Mouse (Mus musculus) left cerebral cortex, postnatal 14 days (tissue): ENCODE results near the gene Vmn1r77. TPM values are rescaled to one million over a fixed set of nuclear protein-coding genes. Genes with fewer than 3 reads are reported as not detected.
"Not testable (repeated sequence)": the region's sequence is repeated elsewhere in the genome, so short reads cannot be mapped to it uniquely, and the experiment has no call there.

Experiments
- DNase-seq, 2 experiments: peaks; one replicate each; pipeline ENCODE4 v3.0.0; 2021 to 2022; ENCODE audit warnings: low spot score in 2 of 2, mixed read lengths in 1 of 2
- intact Hi-C: fragments of 180-260 bp; cut with DNase I; formaldehyde crosslinking; loops from one replicate; pipeline ENCODE4 v1.15.1; 2025
- long read RNA-seq, 2 experiments: library from polyadenylated mRNA; stranded (forward); transcript quantifications; one replicate each; pipeline ENCODE4 v2.0.0; 2021
- total RNA-seq, 2 experiments: library from RNA; stranded (reverse); gene quantifications; 2 replicates each; pipeline ENCODE4 v1.2.3; 2021

The Vmn1r77 gene
- total RNA-seq = not detected
- long read RNA-seq, experiment 1 = 0 reads
- long read RNA-seq, experiment 2 = 0 reads

DNA sequence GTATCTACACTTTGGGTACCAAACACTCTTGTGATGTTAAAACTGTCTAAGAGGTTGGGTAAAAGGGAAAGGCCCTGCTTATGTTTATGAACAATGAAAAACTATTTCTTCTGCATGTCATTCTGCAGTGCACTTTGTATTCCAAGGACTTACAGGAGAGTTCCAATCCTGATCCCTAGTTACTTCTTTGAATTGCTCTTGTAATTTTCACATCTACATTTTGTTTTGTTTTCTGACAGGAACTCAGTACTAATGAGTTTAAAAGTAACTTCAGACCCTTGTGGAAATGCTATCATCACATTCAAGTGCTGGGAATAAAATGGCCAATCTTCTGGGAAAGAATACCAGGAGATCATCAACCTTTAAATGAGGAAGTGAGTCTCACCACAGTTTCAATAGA, at the start of gene Vmn1r77:
Vmn1r77 (plus strand) TSS at position 301 of the 400 bp plus-strand sequence.
- intact Hi-C loops, DNase-seq: not testable (repeated sequence)

- DNase-seq, intact Hi-C loops: not testable (repeated sequence)
These were observed 25.1 kb upstream of the Vmn1r77 start for GRCm38 (mm10) chr7:12011491-12011890.

- intact Hi-C loops, DNase-seq: not testable (repeated sequence)
These were observed 24.2 kb upstream of the Vmn1r77 start for GRCm38 (mm10) chr7:12012392-12012791.

- intact Hi-C loops = no loop called here
- DNase-seq = no peak
These were observed 23.4 kb upstream of the Vmn1r77 start for GRCm38 (mm10) chr7:12013106-12013505.

- DNase-seq, intact Hi-C loops: not testable (repeated sequence)
These were observed 18.7 kb upstream of the Vmn1r77 start for GRCm38 (mm10) chr7:12017829-12018228.

DNA sequence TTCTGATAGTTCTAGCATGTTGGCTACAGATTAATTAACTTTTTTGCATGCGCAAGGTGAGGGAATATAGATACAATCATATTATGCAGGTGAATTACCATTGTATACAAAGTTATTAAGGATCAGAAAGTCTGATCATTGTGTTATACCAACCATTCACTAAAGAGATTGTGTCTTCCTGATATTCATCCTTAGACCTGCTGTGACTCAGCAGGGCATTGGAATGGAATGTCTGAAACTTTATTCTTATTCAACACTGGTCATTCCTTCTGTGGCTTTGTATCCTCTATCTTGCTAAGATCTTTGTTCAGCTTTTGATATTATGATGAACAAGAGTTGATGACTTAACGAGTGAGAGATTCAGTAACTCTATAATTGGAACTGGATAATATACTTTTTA, 4.1 kb downstream of the Vmn1r77 start:
- DNase-seq = no peak
- intact Hi-C loops = no loop called here

Other genes starting within 250 kb of the Vmn1r77 start
- gene Vmn1r74, start 202.8 kb upstream of the Vmn1r77 start, total RNA-seq = not detected
- gene Vmn1r75, start 162.1 kb upstream of the Vmn1r77 start, total RNA-seq = not detected
- gene Vmn1r76, start 98.5 kb upstream of the Vmn1r77 start, total RNA-seq = not detected
- not detected for gene Vmn1r78, start 113.5 kb downstream of the Vmn1r77 start, total RNA-seq
- gene Vmn1r79, start 134.5 kb downstream of the Vmn1r77 start, total RNA-seq = not detected
- not detected for gene Vmn1r80, start 152.5 kb downstream of the Vmn1r77 start, total RNA-seq
- not detected for gene Vmn1r81, start 231.5 kb downstream of the Vmn1r77 start, total RNA-seq